Mouse (Mus musculus): Measurements from ENCODE around the gene Gm9125. TPM values are rescaled to one million over a fixed set of nuclear protein-coding genes. Genes with fewer than 3 reads are reported as not detected.

The Gm9125 gene
- polyA plus RNA-seq (2012; rRNA removed), result not detected in 2 replicates

DNA sequence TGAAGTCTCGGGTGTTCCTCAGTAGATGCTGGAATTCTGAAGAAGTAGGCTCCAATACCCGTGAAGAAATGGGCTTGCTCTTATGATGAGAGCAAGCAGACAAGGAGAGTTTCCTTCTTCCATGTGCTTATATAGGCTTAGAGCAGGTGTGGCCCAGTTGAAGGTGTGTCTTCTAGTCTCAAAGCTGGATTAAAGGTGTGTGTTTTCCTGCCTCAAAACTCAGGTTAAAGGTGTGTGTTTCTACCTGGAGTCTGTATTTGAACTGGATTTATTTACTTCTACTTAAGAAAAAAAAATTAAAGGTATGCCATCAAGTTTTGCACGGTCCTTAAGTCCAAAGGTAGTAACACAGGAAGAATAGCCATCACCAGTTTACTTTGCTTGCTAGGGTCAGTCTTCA, at the start of gene Gm9125:
TSS of gene Gm9125 (minus strand) at position 101 of the 400 bp plus-strand sequence.

GRCm38 (mm10) chr3:94072544-94072943, 17.9 kb upstream of the Gm9125 start, which contains the start of gene Gm10697:
Gm10697 (minus strand) TSS chr3:94072644.

Other genes starting within 250 kb of the Gm9125 start
- gene Tdpoz3, start 228.9 kb downstream of the Gm9125 start, polyA plus RNA-seq (2012; rRNA removed), result not detected in 2 replicates
- not detected in 2 replicates for gene Gm9117, start 111.3 kb downstream of the Gm9125 start, polyA plus RNA-seq (2012; rRNA removed)
- not detected in 2 replicates for gene Tdpoz5, start 93.6 kb downstream of the Gm9125 start, polyA plus RNA-seq (2012; rRNA removed)
- gene Gm10697, start 17.8 kb upstream of the Gm9125 start, polyA plus RNA-seq (2012; rRNA removed), result not detected in 2 replicates
- gene Gm10696, start 123.3 kb upstream of the Gm9125 start, polyA plus RNA-seq (2012; rRNA removed), result not detected in 2 replicates
- not detected in 2 replicates for gene Gm5286, start 141.8 kb upstream of the Gm9125 start, polyA plus RNA-seq (2012; rRNA removed)
- not detected in 2 replicates for gene Gm4778, start 209.2 kb upstream of the Gm9125 start, polyA plus RNA-seq (2012; rRNA removed)

Measured in central nervous system, embryonic 14 days (tissue).